Mouse (Mus musculus) midbrain, embryonic 16.5 days (tissue): ENCODE data around the gene Susd6. TPM values are rescaled to one million over a fixed set of nuclear protein-coding genes. Genes with fewer than 3 reads are reported as not detected.
"Not testable (repeated sequence)": the region's sequence is repeated elsewhere in the genome, so short reads cannot be mapped to it uniquely, and the experiment has no call there.

Experiments
- ATAC-seq: fragments of 200-750 bp; cut with Nextera tagmentation; 2 replicates; pipeline ENCODE4 v1.8.0; 2017; ENCODE audit warnings: moderate TSS enrichment
- H3K27ac ChIP-seq: fragments of 300-500 bp; sonication (generic); 2 replicates; pipeline ENCODE4 v1.5.1; 2014; ENCODE audit warnings: mild to moderate bottlenecking, low read length, mixed read lengths
- H3K27me3 ChIP-seq: fragments of 300-500 bp; sonication (generic); 2 replicates; pipeline ENCODE4 v1.6.1; 2014; ENCODE audit warnings: low read depth, low read length, mixed read lengths; ENCODE audit not compliant: control insufficient read depth, insufficient read depth
- H3K36me3 ChIP-seq: fragments of 300-500 bp; sonication (generic); 2 replicates; pipeline ENCODE4 v1.6.1; 2014; ENCODE audit warnings: mild to moderate bottlenecking, low read length, moderate library complexity, mixed read lengths; ENCODE audit not compliant: control insufficient read depth, insufficient read depth
- H3K4me1 ChIP-seq: fragments of 300-500 bp; sonication (generic); 2 replicates; pipeline ENCODE4 v1.6.1; 2014; ENCODE audit warnings: mild to moderate bottlenecking, low read length, mixed read lengths; ENCODE audit not compliant: control insufficient read depth, insufficient read depth
- H3K4me2 ChIP-seq: fragments of 300-500 bp; sonication (generic); 2 replicates; pipeline ENCODE4 v1.6.1; 2014; ENCODE audit warnings: mild to moderate bottlenecking, low read length, mixed read lengths
- H3K4me3 ChIP-seq: fragments of 300-500 bp; sonication (generic); 2 replicates; pipeline ENCODE4 v1.5.1; 2014; ENCODE audit warnings: low read depth, mild to moderate bottlenecking, low read length, moderate library complexity, mixed read lengths
- H3K9ac ChIP-seq: fragments of 300-500 bp; sonication (generic); 2 replicates; pipeline ENCODE4 v1.6.1; 2014; ENCODE audit warnings: low read depth, low read length, mixed read lengths
- H3K9me3 ChIP-seq: fragments of 300-500 bp; sonication (generic); replicated peaks from 2 replicates; pipeline ENCODE4 v1.6.1; 2014; ENCODE audit warnings: mild to moderate bottlenecking, low read length, mixed read lengths; ENCODE audit not compliant: control insufficient read depth, poor library complexity, severe bottlenecking
- WGBS: fragments of 180-500 bp; shearing (Covaris S2); extraction: QIAGEN DNeasy Blood & Tissue Kit; methylation state at CpG from one replicate; pipeline ENCODE4 v1.1.7; 2014; 5-methylcytosine and 5-hydroxymethylcytosine counted together
- polyA plus RNA-seq: library from polyadenylated mRNA; unstranded; fragments of >200 nt; fragmentation: Nextera tagmentation; extraction: Ambion mirVana; gene quantifications from 2 replicates; pipeline ENCODE4 v1.2.1, GENCODE M21; 2015

Susd6 gene
- polyA plus RNA-seq, 1 experiment from 2014 or later: 10.4 TPM

DNA sequence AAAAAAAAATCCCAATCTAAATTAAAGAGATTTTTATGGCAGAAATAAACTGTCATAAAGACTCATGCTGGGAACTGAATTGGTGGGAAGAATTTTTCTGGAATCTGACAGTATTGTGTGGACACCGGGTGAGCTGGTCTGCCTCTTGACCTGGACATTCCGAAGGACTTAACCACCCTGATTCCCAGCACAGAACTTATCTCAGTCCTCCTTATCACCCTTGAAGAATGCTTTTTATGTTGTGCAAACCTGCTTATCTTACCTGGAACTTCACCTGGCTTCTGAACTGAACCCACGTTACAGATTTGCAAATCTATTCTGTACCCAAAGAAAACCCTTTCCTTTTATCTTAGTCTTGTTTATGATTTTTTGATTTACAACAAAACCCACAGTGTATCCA, 8.1 kb upstream of the Susd6 start:
- no peak for ATAC-seq
- Histone ChIP-seq H3K4me2 (no peak overlapping the region), H3K27me3 (no peaks in the 10 kb centered on the region), H3K27ac (no peak overlapping the region), H3K4me3 (no peak overlapping the region), H3K9me3 (no peaks in the 10 kb centered on the region), H3K9ac (no peak overlapping the region), H3K36me3 (no peaks in the 10 kb centered on the region), H3K4me1 (no peaks in the 10 kb centered on the region)
- WGBS: 86% methylated on average over 3 of the region's 3 CpGs

- Histone ChIP-seq H3K27me3 (no peaks in the 10 kb centered on the region), H3K27ac (no peak overlapping the region), H3K4me1 (no peaks in the 10 kb centered on the region), H3K36me3 (no peaks in the 10 kb centered on the region), H3K4me3 (no peak overlapping the region), H3K9me3 (no peaks in the 10 kb centered on the region), H3K4me2 (no peak overlapping the region), H3K9ac (no peak overlapping the region)
- no peak for ATAC-seq
- 45% methylated on average over 3 of the region's 3 CpGs for WGBS
Observed at GRCm38 (mm10) chr12:80782892-80783291, 7.4 kb upstream of the Susd6 start.

DNA sequence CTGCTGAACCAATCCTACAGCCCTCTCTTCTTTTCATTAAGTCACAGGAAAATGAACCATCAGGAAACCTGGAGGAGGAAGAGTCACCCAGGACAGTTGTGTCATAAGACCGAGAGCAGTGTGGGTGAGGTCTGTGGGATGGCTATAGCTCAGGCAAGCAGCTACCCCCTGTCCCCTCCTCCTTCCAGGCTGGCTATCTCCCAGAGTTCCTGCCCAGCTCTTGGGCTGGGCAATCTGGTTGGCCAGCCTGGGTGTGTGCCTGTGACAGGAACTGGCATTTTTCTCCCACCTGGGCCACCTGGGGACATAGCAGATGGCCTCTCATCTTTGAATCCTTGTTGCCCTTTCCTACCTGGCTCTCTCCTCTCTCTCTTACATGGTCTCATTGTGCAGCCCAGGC, 6.4 kb upstream of the Susd6 start:
- 70% methylated on average over 1 of the region's 1 CpGs for WGBS
- ATAC-seq: no peak
- Histone ChIP-seq H3K4me2 (no peak overlapping the region), H3K4me1 (no peaks in the 10 kb centered on the region), H3K4me3 (no peak overlapping the region), H3K36me3 (no peaks in the 10 kb centered on the region), H3K9ac (no peak overlapping the region), H3K27me3 (no peaks in the 10 kb centered on the region), H3K9me3 (no peaks in the 10 kb centered on the region), H3K27ac (no peak overlapping the region)

- WGBS: 87% methylated on average over 5 of the region's 5 CpGs
- Histone ChIP-seq H3K4me2 (no peak overlapping the region), H3K27ac (no peak overlapping the region), H3K27me3 (no peaks in the 10 kb centered on the region), H3K36me3 (no peaks in the 10 kb centered on the region), H3K4me1 (peaks cover 3% of the 10 kb centered on the region; the same call in 1 of the 2 replicates), H3K4me3 (no peak overlapping the region), H3K9me3 (no peaks in the 10 kb centered on the region), H3K9ac (no peak overlapping the region)
- ATAC-seq: no peak
Observed at GRCm38 (mm10) chr12:80785005-80785404, 5.3 kb upstream of the Susd6 start.

GRCm38 (mm10) chr12:80785597-80785996, 4.7 kb upstream of the Susd6 start:
- Histone ChIP-seq H3K27ac (no peak overlapping the region), H3K4me1 (peaks cover 3% of the 10 kb centered on the region; the same call in 1 of the 2 replicates), H3K9ac (no peak overlapping the region), H3K9me3 (no peaks in the 10 kb centered on the region), H3K27me3 (no peaks in the 10 kb centered on the region), H3K4me2 (no peak overlapping the region), H3K4me3 (no peak overlapping the region), H3K36me3 (no peaks in the 10 kb centered on the region)
- no peak for ATAC-seq
- 94% methylated on average over 4 of the region's 4 CpGs for WGBS

DNA sequence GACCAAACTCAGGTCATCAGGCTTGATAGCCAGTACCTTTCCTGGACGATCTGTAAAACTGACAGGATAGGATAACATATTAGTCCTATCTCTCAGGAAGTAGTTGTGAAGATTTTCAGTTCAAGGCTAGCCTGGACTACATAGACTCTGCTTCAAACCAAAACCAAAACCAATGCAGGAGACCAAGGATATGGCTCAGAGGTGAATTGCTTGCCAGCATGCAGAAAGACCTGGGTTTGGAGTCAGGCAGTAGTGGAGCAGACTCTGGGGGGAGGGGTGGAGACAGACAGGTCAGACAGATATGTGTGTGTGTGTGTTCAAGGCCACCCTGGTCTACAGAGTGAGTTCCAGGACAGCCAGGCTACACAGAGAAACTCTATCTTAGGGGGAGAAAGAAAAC, 3.7 kb upstream of the Susd6 start:
- no peaks in the 10 kb centered on the region for H3K27me3 ChIP-seq
- H3K9me3 ChIP-seq: no peaks in the 10 kb centered on the region
- H3K4me2 ChIP-seq: no peak overlapping the region
- ATAC-seq: no peak
- H3K4me1 ChIP-seq: peaks cover 8% of the 10 kb centered on the region
- no peak overlapping the region for H3K9ac ChIP-seq
- no peak overlapping the region for H3K27ac ChIP-seq
- no peaks in the 10 kb centered on the region for H3K36me3 ChIP-seq
- no peak overlapping the region for H3K4me3 ChIP-seq
- 81% methylated on average over 1 of the region's 1 CpGs for WGBS

DNA sequence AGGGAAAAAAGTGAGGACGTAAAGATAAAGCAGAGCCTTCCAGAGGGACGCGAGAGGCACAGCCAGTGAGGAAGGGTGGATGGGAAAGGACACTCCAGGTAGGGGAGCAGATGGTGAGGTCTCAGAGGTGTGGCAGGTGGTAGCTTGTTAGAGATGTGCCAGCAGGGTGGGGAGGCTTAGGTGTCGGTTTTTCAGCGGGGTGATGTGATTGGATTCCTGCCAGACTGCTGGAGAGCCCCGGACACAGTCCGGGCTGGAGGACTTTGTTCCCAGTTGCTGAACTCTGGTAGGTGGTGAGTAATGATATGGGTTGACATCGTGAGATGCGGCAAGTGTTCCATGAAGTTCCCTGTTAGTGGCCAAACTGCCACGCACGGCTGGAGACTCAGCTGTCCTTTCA, 2.7 kb upstream of the Susd6 start:
- ATAC-seq: no peak
- 56% methylated on average over 11 of the region's 11 CpGs for WGBS

DNA sequence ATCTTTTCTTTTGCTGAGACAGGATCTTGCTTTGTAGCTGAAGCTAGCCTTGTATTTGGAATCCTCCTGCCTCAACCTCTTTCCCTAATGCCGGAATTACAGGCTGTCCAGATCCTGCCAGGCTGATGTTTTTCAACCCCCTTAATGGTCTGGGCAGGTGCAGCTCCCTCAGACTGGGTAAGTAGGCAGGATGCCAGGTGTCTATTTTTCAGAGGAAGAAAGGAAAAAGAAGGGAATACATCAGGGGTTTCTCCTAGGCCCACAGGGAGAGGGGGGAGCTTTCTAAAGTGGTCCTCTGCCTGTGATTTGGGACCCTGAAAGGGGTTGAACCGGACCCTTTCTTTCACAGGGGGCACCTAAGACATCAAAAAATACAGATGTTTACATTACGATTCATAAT, 2.1 kb upstream of the Susd6 start:
- Histone ChIP-seq H3K4me3 (no peak overlapping the region), H3K36me3 (no peaks in the 10 kb centered on the region), H3K4me2 (no peak overlapping the region), H3K4me1 (peaks cover 17% of the 10 kb centered on the region), H3K9me3 (no peaks in the 10 kb centered on the region), H3K27ac (no peak overlapping the region), H3K27me3 (no peaks in the 10 kb centered on the region), H3K9ac (no peak overlapping the region)
- WGBS: 95% methylated on average over 3 of the region's 3 CpGs
- no peak for ATAC-seq

More for the DNA sequence above, 2.7 kb upstream of the Susd6 start:
- no peaks in the 10 kb centered on the region for H3K9me3 ChIP-seq
- no peaks in the 10 kb centered on the region for H3K36me3 ChIP-seq
- no peak overlapping the region for H3K27ac ChIP-seq
- H3K27me3 ChIP-seq: no peaks in the 10 kb centered on the region
- peaks cover 16% of the 10 kb centered on the region for H3K4me1 ChIP-seq
- no peak overlapping the region for H3K4me3 ChIP-seq
- no peak overlapping the region for H3K9ac ChIP-seq
- no peak overlapping the region for H3K4me2 ChIP-seq

DNA sequence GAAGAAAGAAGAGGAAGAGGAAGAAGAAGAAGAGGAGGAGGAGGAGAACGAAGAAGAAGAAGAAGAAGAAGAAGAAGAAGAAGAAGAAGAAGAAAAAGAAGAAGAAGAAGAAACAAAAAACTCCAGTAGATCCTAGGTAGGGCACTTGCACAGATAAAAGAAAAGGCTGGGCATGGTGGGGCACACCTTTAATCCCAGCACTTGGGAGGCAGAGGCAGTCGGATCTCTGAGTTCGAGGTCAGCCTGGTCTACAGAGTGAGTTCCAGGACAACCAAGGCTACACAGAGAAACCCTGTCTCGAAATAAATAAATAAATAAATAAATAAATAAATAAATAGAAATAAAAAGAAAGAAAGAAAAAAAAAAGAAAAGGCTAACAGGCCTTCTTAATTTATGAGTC, 1.0 kb upstream of the Susd6 start:
- not testable (repeated sequence) for ATAC-seq, H3K9me3 ChIP-seq, H3K27me3 ChIP-seq, H3K36me3 ChIP-seq, H3K4me2 ChIP-seq, H3K4me3 ChIP-seq, H3K27ac ChIP-seq, H3K9ac ChIP-seq
- H3K4me1 ChIP-seq: peaks cover 17% of the 10 kb centered on the region
- WGBS: 93% methylated on average over 4 of the region's 4 CpGs
